Mouse (Mus musculus) lung, adult 2 months (tissue): ENCODE results near the gene Atad5.

Experiments used
- CTCF ChIP-seq: fragments of 200-500 bp; IDR thresholded peaks from 2 replicates; pipeline ENCODE4 v1.5.1; 2011; ENCODE audit warnings: mild to moderate bottlenecking, low read length, control low read depth; ENCODE audit not compliant: insufficient read depth
- POLR2A ChIP-seq: fragments of 200-500 bp; IDR thresholded peaks from 2 replicates; pipeline ENCODE4 v1.6.1; 2011; ENCODE audit warnings: low read depth, mild to moderate bottlenecking, control low read depth, low read length, borderline replicate concordance; ENCODE audit errors: extremely low read depth

DNA sequence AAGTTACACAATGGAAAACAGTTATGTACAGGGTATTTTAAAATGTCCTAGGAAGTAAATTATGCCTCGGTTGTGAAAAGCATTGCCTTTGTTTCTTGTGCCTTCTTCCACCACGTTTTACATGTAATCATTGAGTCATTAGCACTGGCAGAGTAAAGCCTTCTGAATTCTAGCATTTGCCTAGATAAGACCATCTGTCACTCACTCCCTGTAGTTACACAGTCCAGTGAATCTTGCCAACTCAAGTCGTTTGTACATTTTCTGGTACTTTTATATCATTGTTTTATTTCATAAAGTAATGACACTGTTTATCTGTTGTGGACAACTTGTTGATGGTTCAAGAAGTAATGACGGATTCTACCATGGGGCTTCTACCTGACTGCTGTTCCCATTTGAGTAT, 45.5 kb downstream of the Atad5 start:
- TF ChIP-seq CTCF = no peak
- no peak for TF ChIP-seq POLR2A
